Mouse (Mus musculus): ENCODE measurements around the gene Crtc2. TPM values are rescaled to one million over a fixed set of nuclear protein-coding genes. Genes with fewer than 3 reads are reported as not detected.
A peak's percentile ranks its signal among the peaks of the same experiment; 100 is the strongest.

Crtc2 gene
- total RNA-seq, 1 experiment = 9.8 TPM

GRCm38 (mm10) chr3:90265034-90265931, 11.3 kb downstream of the Crtc2 start, which contains the start of gene Dennd4b:
Gene Dennd4b (plus strand): TSS chr3:90265185.
- H3K9ac ChIP-seq (ENCODE audit: insufficient read depth, low read depth, low read length, poor library complexity, severe bottlenecking) = peak within 1 kb of the TSS; percentile 90
- TF ChIP-seq ZC3H11A (IDR thresholded peaks at IDR 0.05; ENCODE audit: borderline replicate concordance, low read depth, low read length) (no peak), HCFC1 (IDR thresholded peaks at IDR 0.05; ENCODE audit: borderline replicate concordance, insufficient read depth, low read length) (0 out of 2 replicates have a peak, but pooled peaks have one; percentile 60)
- peaks cover 18% of the 10 kb centered on the region; the same call in 1 of the 2 replicates for H3K36me3 ChIP-seq (ENCODE audit: control insufficient read depth, insufficient read depth, low read length, poor library complexity, severe bottlenecking)
- in situ Hi-C loops (cut with MboI; ENCODE audit: low sequenced_read_pairs in 2 of 2, unreplicated experiment in 2 of 2) = no loop called here
- H3K27ac ChIP-seq (ENCODE audit: insufficient read depth, low read depth, low read length, poor library complexity, severe bottlenecking) = peak within 1 kb of the TSS; percentile 73
- peak within 1 kb of the TSS; percentile 84 to 93 for H3K4me3 ChIP-seq (ENCODE audit: insufficient read depth in 1 of 2, low read depth in 1 of 2, low read length in 2 of 2, poor library complexity in 1 of 2, severe bottlenecking in 1 of 2)
- H3K4me1 ChIP-seq (ENCODE audit: control insufficient read depth in 2 of 2, insufficient read depth in 2 of 2, low read length in 2 of 2, poor library complexity in 1 of 2) = peaks cover 2 to 4% of the 10 kb centered on the region in 2 experiments; a peak in 2 of 4 replicates
- H3K9me3 ChIP-seq (ENCODE audit: control insufficient read depth, insufficient read depth, low read depth, low read length) = no peaks in the 10 kb centered on the region
- DNase-seq (ENCODE audit: low read depth, low spot score) = peak; percentile 61

GRCm38 (mm10) chr3:90265932-90266741, 12.2 kb downstream of the Crtc2 start:
- in situ Hi-C loops (cut with MboI; ENCODE audit: low sequenced_read_pairs in 2 of 2, unreplicated experiment in 2 of 2) = no loop called here
- Histone ChIP-seq H3K4me1 (ENCODE audit: control insufficient read depth in 2 of 2, insufficient read depth in 2 of 2, low read length in 2 of 2, poor library complexity in 1 of 2) (peaks cover 2 to 4% of the 10 kb centered on the region in 2 experiments; a peak in 2 of 4 replicates), H3K4me3 (ENCODE audit: insufficient read depth in 1 of 2, low read depth in 1 of 2, low read length in 2 of 2, poor library complexity in 1 of 2, severe bottlenecking in 1 of 2) (peak overlapping the region; percentile 84 to 93), H3K27ac (ENCODE audit: insufficient read depth, low read depth, low read length, poor library complexity, severe bottlenecking) (peak overlapping the region; percentile 73), H3K9me3 (ENCODE audit: control insufficient read depth, insufficient read depth, low read depth, low read length) (no peaks in the 10 kb centered on the region), H3K9ac (ENCODE audit: insufficient read depth, low read depth, low read length, poor library complexity, severe bottlenecking) (peak overlapping the region; percentile 90), H3K36me3 (ENCODE audit: control insufficient read depth, insufficient read depth, low read length, poor library complexity, severe bottlenecking) (peaks cover 12% of the 10 kb centered on the region; the same call in 1 of the 2 replicates)
- DNase-seq (ENCODE audit: low read depth, low spot score) = no peak
- TF ChIP-seq CHD2 (IDR thresholded peaks at IDR 0.05; ENCODE audit: low read depth, low read length) = no peak
- TF ChIP-seq ZC3H11A (IDR thresholded peaks at IDR 0.05; ENCODE audit: borderline replicate concordance, low read depth, low read length) = no peak
- TF ChIP-seq HCFC1 (IDR thresholded peaks at IDR 0.05; ENCODE audit: borderline replicate concordance, insufficient read depth, low read length) = no peak
- no peak for TF ChIP-seq MAFK (IDR thresholded peaks at IDR 0.05; ENCODE audit: insufficient read depth, low read depth, low read length)
- no peak for TF ChIP-seq ZNF384 (IDR thresholded peaks at IDR 0.05; ENCODE audit: low read depth, low read length)

GRCm38 (mm10) chr3:90266901-90267775, 13.2 kb downstream of the Crtc2 start:
- H3K27ac ChIP-seq (ENCODE audit: insufficient read depth, low read depth, low read length, poor library complexity, severe bottlenecking) = no peak overlapping the region

GRCm38 (mm10) chr3:90268190-90268589, 14.2 kb downstream of the Crtc2 start:
- no peak for DNase-seq (ENCODE audit: low read depth, low spot score)
- Histone ChIP-seq H3K9me3 (ENCODE audit: control insufficient read depth, insufficient read depth, low read depth, low read length) (no peaks in the 10 kb centered on the region), H3K4me3 (ENCODE audit: insufficient read depth in 1 of 2, low read depth in 1 of 2, low read length in 2 of 2, poor library complexity in 1 of 2, severe bottlenecking in 1 of 2) (no peak overlapping the region), H3K36me3 (ENCODE audit: control insufficient read depth, insufficient read depth, low read length, poor library complexity, severe bottlenecking) (peaks cover 5% of the 10 kb centered on the region; the same call in 1 of the 2 replicates), H3K4me1 (ENCODE audit: control insufficient read depth in 2 of 2, insufficient read depth in 2 of 2, low read length in 2 of 2, poor library complexity in 1 of 2) (peaks cover 4 to 5% of the 10 kb centered on the region in 2 experiments; a peak in 2 of 4 replicates), H3K27ac (ENCODE audit: insufficient read depth, low read depth, low read length, poor library complexity, severe bottlenecking) (no peak overlapping the region), H3K9ac (ENCODE audit: insufficient read depth, low read depth, low read length, poor library complexity, severe bottlenecking) (no peak overlapping the region)
- in situ Hi-C loops (cut with MboI; ENCODE audit: low sequenced_read_pairs in 2 of 2, unreplicated experiment in 2 of 2) = no loop called here
- TF ChIP-seq ZNF384 (IDR thresholded peaks at IDR 0.05; ENCODE audit: low read depth, low read length) (no peak), MAFK (IDR thresholded peaks at IDR 0.05; ENCODE audit: insufficient read depth, low read depth, low read length) (no peak), ZC3H11A (IDR thresholded peaks at IDR 0.05; ENCODE audit: borderline replicate concordance, low read depth, low read length) (no peak), HCFC1 (IDR thresholded peaks at IDR 0.05; ENCODE audit: borderline replicate concordance, insufficient read depth, low read length) (no peak), CHD2 (IDR thresholded peaks at IDR 0.05; ENCODE audit: low read depth, low read length) (no peak)

More at GRCm38 (mm10) chr3:90266901-90267775, 13.2 kb downstream of the Crtc2 start:
- peaks cover 4% of the 10 kb centered on the region in 2 experiments; a peak in 2 of 4 replicates for H3K4me1 ChIP-seq (ENCODE audit: control insufficient read depth in 2 of 2, insufficient read depth in 2 of 2, low read length in 2 of 2, poor library complexity in 1 of 2)
- DNase-seq (ENCODE audit: low read depth, low spot score) = no peak
- H3K9me3 ChIP-seq (ENCODE audit: control insufficient read depth, insufficient read depth, low read depth, low read length) = no peaks in the 10 kb centered on the region
- H3K4me3 ChIP-seq (ENCODE audit: insufficient read depth in 1 of 2, low read depth in 1 of 2, low read length in 2 of 2, poor library complexity in 1 of 2, severe bottlenecking in 1 of 2) = 0 out of 4 replicates have a peak overlapping the region, but pooled peaks of 1 of the 2 experiments have one; percentile 93
- H3K36me3 ChIP-seq (ENCODE audit: control insufficient read depth, insufficient read depth, low read length, poor library complexity, severe bottlenecking) = peaks cover 10% of the 10 kb centered on the region; the same call in 1 of the 2 replicates
- TF ChIP-seq ZC3H11A (IDR thresholded peaks at IDR 0.05; ENCODE audit: borderline replicate concordance, low read depth, low read length) (no peak), ZNF384 (IDR thresholded peaks at IDR 0.05; ENCODE audit: low read depth, low read length) (no peak), HCFC1 (IDR thresholded peaks at IDR 0.05; ENCODE audit: borderline replicate concordance, insufficient read depth, low read length) (no peak)
- H3K9ac ChIP-seq (ENCODE audit: insufficient read depth, low read depth, low read length, poor library complexity, severe bottlenecking) = no peak overlapping the region; the same call in 1 of the 2 replicates
- in situ Hi-C loops (cut with MboI; ENCODE audit: low sequenced_read_pairs in 2 of 2, unreplicated experiment in 2 of 2) = no loop called here
